Mouse (Mus musculus) neural tube, embryonic 11.5 days (tissue): ENCODE data around the gene Gzmk. TPM values are rescaled to one million over a fixed set of nuclear protein-coding genes. Genes with fewer than 3 reads are reported as not detected.

Source experiments
- ATAC-seq: fragments of 200-750 bp; cut with Nextera tagmentation; 2 replicates; pipeline ENCODE4 v1.8.0; 2017; ENCODE audit warnings: moderate number of reproducible peaks, mild to moderate bottlenecking, moderate TSS enrichment, moderate library complexity; ENCODE audit not compliant: insufficient read depth, low FRiP score, low TSS enrichment
- DNase-seq: peaks from one replicate; pipeline ENCODE4 v3.0.0-alpha.2; 2015; ENCODE audit warnings: low spot score
- H3K27ac ChIP-seq: fragments of 300-500 bp; sonication (generic); 2 replicates; pipeline ENCODE4 v1.5.1; 2014; ENCODE audit warnings: low read depth, mild to moderate bottlenecking, low read length
- H3K27me3 ChIP-seq: fragments of 300-500 bp; sonication (generic); 2 replicates; pipeline ENCODE4 v1.6.1; 2014; ENCODE audit warnings: mild to moderate bottlenecking, low read length, mixed read lengths; ENCODE audit not compliant: control insufficient read depth, insufficient read depth
- H3K36me3 ChIP-seq: fragments of 300-500 bp; sonication (generic); 2 replicates; pipeline ENCODE4 v1.6.1; 2014; ENCODE audit warnings: mild to moderate bottlenecking, low read length, moderate library complexity, mixed read lengths; ENCODE audit not compliant: control insufficient read depth, insufficient read depth
- H3K4me1 ChIP-seq: fragments of 300-500 bp; sonication (generic); 2 replicates; pipeline ENCODE4 v1.6.1; 2014; ENCODE audit warnings: low read length, mixed read lengths; ENCODE audit not compliant: control insufficient read depth, insufficient read depth
- H3K4me2 ChIP-seq: fragments of 300-500 bp; sonication (generic); 2 replicates; pipeline ENCODE4 v1.6.1; 2014; ENCODE audit warnings: low read depth, mild to moderate bottlenecking, moderate library complexity
- H3K4me3 ChIP-seq: fragments of 300-500 bp; sonication (generic); 2 replicates; pipeline ENCODE4 v1.5.1; 2014; ENCODE audit warnings: low read depth, low read length
- H3K9ac ChIP-seq: fragments of 300-500 bp; sonication (generic); 2 replicates; pipeline ENCODE4 v1.6.1; 2014; ENCODE audit warnings: mild to moderate bottlenecking, low read length
- H3K9me3 ChIP-seq: fragments of 300-500 bp; sonication (generic); 2 replicates; pipeline ENCODE4 v1.6.1; 2016; ENCODE audit warnings: low read length; ENCODE audit not compliant: control insufficient read depth
- WGBS: fragments of 180-500 bp; shearing (Covaris S2); extraction: QIAGEN DNeasy Blood & Tissue Kit; methylation state at CpG from one replicate; pipeline ENCODE4 v1.1.7; 2014; 5-methylcytosine and 5-hydroxymethylcytosine counted together
- polyA plus RNA-seq: library from polyadenylated mRNA; unstranded; fragments of >200 nt; fragmentation: Nextera tagmentation; extraction: Ambion mirVana; gene quantifications from 2 replicates; pipeline ENCODE4 v1.2.1, GENCODE M21; 2014

Gene Gzmk
- polyA plus RNA-seq, 1 experiment from 2014 or later = not detected

DNA sequence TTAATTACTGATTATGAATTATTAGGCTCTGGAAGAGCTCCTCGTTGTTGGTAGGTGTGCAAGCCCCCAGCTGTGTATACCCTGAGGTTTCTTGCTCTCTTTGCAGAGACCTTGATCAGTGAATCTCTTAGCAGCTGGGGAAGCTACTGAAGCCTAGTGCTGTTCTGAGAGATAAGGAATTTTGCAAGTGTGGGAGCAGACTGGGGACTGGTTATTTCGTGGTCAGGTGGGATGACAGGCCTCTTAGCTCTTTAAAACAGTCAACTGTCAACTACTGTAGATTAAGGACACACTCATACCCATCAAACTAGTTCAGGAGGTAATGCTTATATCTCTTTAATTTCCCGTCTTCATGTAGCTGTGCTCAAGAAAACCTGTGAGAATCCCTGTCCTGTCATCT, 13.3 kb downstream of the Gzmk start:
- Histone ChIP-seq H3K27me3 (no peaks in the 10 kb centered on the region), H3K9ac (no peak overlapping the region), H3K4me2 (no peak overlapping the region), H3K4me3 (no peak overlapping the region), H3K4me1 (0 out of 2 replicates have a peak, but pooled peaks cover 3% of the 10 kb centered on the region), H3K36me3 (no peaks in the 10 kb centered on the region), H3K27ac (no peak overlapping the region), H3K9me3 (no peaks in the 10 kb centered on the region)
- ATAC-seq (no peak), DNase-seq (no peak)
- WGBS = 74% methylated on average over 3 of the region's 3 CpGs

DNA sequence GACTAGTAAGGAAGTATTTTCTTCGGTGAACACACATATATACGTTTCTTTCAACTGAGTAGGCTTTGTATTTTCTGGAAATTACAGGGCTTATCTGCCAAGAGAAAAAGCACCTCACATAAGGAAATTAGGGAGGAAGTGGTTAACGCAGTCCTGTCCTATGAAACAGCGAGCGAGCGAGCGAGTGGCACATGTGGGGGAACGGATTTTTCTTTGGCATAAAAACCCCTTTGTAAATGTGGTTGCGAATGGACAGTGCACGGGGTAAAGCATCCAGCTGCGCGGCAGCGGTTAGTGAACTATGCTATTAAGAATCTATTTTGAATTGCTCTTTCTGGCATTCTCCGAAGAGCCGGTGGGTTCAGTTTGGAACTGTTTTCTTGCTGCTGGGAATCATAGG, 14.4 kb downstream of the Gzmk start:
- Histone ChIP-seq H3K27ac (no peak overlapping the region), H3K9ac (no peak overlapping the region), H3K4me3 (no peak overlapping the region), H3K4me2 (no peak overlapping the region), H3K36me3 (no peaks in the 10 kb centered on the region), H3K9me3 (no peaks in the 10 kb centered on the region), H3K27me3 (no peaks in the 10 kb centered on the region), H3K4me1 (0 out of 2 replicates have a peak, but pooled peaks cover 3% of the 10 kb centered on the region)
- WGBS = 73% methylated on average over 15 of the region's 15 CpGs
- ATAC-seq = no peak
- no peak for DNase-seq

DNA sequence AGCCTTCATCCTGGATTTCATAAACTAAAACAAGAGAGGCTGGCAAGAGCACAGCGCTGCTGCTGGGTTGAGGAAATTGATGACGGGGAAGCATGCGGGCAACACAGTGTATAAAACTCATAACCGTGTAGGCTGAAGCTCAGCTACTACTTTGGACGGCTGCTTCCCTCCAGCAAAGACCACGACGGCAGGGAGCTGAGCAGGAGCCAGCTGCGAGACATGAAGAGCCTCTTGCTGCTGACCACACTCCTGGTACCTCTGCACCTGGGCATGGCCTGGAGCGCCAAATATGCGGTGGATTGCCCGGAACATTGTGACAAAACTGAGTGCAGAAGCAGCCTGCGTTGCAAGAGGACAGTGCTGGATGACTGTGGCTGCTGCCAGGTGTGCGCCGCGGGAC, 16.1 kb downstream of the Gzmk start, which contains the start of gene Esm1:
Esm1 (plus strand) TSS at position 36 of the 400 bp plus-strand sequence.
- H3K4me1 ChIP-seq = 0 out of 2 replicates have a peak, but pooled peaks cover 3% of the 10 kb centered on the region
- no peak for DNase-seq
- no peaks in the 10 kb centered on the region for H3K36me3 ChIP-seq
- no peak within 1 kb of the TSS for H3K4me3 ChIP-seq
- WGBS = 55% methylated on average over 15 of the region's 15 CpGs
- no peak within 1 kb of the TSS for H3K27ac ChIP-seq
- H3K9ac ChIP-seq = no peak within 1 kb of the TSS
- no peak for ATAC-seq
- H3K4me2 ChIP-seq = no peak within 1 kb of the TSS
- H3K27me3 ChIP-seq = no peaks in the 10 kb centered on the region
- H3K9me3 ChIP-seq = no peaks in the 10 kb centered on the region

DNA sequence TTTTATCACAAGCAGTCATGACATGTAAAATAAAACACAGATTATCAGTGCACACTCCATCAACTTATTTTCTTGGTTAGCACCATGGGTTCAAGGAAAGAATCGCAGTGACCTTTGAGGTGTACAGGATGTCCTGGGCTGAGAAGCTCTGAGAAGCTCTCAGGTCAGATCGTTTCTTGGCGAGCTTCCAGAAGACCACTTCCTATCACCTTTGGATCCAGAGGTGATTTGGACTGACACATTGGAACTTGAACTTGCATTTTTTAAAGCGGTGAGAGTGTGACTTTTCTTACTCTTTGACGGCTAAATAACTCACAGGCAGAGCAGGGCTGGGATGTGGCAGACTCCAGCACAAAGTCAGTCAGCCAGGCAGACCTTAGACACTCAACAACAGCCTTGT, 20.4 kb downstream of the Gzmk start:
- H3K9ac ChIP-seq = no peak overlapping the region
- H3K27me3 ChIP-seq = no peaks in the 10 kb centered on the region
- H3K9me3 ChIP-seq = no peaks in the 10 kb centered on the region
- H3K36me3 ChIP-seq = no peaks in the 10 kb centered on the region
- no peak for ATAC-seq
- H3K4me1 ChIP-seq = 0 out of 2 replicates have a peak, but pooled peaks cover 3% of the 10 kb centered on the region
- WGBS = 94% methylated on average over 5 of the region's 5 CpGs
- no peak for DNase-seq
- no peak overlapping the region for H3K4me2 ChIP-seq
- H3K27ac ChIP-seq = no peak overlapping the region
- no peak overlapping the region for H3K4me3 ChIP-seq

DNA sequence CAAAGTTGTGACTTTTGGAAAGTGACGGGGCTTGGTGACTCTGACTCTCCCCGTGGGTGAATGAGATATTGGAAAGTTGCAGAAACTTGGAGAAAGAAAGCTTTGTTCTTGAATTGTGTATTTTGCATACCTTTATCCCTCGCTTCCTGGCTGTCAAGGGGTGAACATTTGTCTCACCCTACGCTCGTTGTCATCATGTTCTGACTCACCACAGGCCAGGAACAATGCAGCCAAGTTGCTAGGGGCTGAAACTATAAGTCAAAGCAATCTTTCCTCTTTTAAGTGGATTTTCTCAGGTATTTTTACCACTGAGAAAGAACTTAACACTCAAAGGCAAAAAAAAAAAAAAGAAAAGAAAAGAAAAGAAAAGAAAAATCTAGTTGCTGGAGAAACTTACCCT, 22.6 kb downstream of the Gzmk start:
- WGBS = 68% methylated on average over 5 of the region's 5 CpGs
- Histone ChIP-seq H3K4me2 (no peak overlapping the region), H3K36me3 (no peaks in the 10 kb centered on the region), H3K27me3 (no peaks in the 10 kb centered on the region), H3K4me3 (no peak overlapping the region), H3K9ac (no peak overlapping the region), H3K4me1 (no peaks in the 10 kb centered on the region), H3K9me3 (no peaks in the 10 kb centered on the region), H3K27ac (no peak overlapping the region)
- DNase-seq (no peak), ATAC-seq (no peak)

DNA sequence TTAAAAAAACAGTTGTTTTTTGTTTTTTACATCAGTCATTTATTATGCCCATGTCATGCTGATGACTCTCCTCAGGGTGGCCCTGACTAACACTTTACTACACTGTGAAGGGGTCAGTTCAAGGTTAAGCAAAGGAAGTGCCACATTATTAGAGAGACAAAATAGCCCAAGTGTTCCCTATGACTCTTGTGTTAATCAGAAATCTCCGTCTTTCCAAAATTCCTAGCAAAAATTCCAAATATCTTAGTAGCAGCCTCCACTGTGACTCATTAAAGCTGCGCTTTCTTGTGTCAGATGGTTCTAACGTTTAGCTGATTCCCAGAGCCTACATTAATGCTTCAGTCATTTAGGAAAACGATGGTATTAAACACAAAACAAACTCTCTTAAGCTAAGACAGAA, 23.5 kb downstream of the Gzmk start:
- Histone ChIP-seq H3K4me1 (no peaks in the 10 kb centered on the region), H3K36me3 (no peaks in the 10 kb centered on the region), H3K27me3 (no peaks in the 10 kb centered on the region), H3K27ac (no peak overlapping the region), H3K9ac (no peak overlapping the region), H3K4me2 (no peak overlapping the region), H3K9me3 (no peaks in the 10 kb centered on the region), H3K4me3 (no peak overlapping the region)
- 69% methylated on average over 4 of the region's 4 CpGs for WGBS
- no peak for ATAC-seq
- DNase-seq = no peak

DNA sequence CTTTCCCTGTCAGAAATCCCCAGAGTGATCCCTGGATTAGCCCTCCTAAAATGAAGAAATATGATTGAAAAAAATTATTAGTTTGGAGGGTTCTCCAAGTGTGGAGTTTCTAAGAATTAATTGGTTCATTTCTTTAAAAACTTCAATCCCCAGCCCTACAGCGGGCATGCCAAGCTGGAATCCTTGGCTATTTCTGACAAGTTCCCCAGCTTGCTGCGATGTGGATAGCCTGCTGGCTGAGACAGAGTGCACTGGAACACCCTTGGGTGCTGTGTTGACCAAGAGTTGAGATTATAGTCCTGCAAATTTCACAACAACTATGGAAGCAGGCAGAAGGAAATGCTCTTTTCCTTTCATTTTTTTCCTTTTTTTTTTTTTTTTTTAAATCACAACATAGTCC, 24.1 kb downstream of the Gzmk start:
- Histone ChIP-seq H3K4me3 (no peak overlapping the region), H3K27ac (no peak overlapping the region), H3K4me1 (no peaks in the 10 kb centered on the region), H3K4me2 (no peak overlapping the region), H3K9me3 (no peaks in the 10 kb centered on the region), H3K36me3 (no peaks in the 10 kb centered on the region), H3K27me3 (no peaks in the 10 kb centered on the region), H3K9ac (no peak overlapping the region)
- 93% methylated on average over 2 of the region's 2 CpGs for WGBS
- ATAC-seq = no peak
- no peak for DNase-seq

DNA sequence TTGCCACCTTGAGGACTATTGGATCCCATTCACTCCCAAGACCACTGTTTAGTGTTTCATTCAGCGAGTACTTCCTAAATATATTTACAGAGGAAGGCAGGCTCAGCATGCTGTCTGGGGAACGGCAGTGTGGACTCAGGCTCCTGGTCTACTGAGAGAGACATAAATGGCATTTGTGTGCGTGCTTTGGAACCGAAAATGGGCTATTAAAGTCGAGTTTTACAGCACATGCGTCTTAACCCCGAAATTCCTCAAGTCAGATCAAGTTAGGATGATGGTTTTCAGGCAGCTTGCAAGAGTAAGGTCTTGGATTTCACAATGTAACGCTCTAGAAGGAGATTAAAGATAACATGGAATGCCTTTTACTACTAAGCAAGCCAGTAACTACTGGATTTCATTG, 25.0 kb downstream of the Gzmk start:
- no peak overlapping the region for H3K9ac ChIP-seq
- DNase-seq = no peak
- 70% methylated on average over 8 of the region's 8 CpGs for WGBS
- no peaks in the 10 kb centered on the region for H3K36me3 ChIP-seq
- no peaks in the 10 kb centered on the region for H3K9me3 ChIP-seq
- H3K4me3 ChIP-seq = no peak overlapping the region
- H3K27ac ChIP-seq = no peak overlapping the region
- no peaks in the 10 kb centered on the region for H3K4me1 ChIP-seq
- ATAC-seq = no peak
- no peak overlapping the region for H3K4me2 ChIP-seq
- no peaks in the 10 kb centered on the region for H3K27me3 ChIP-seq

DNA sequence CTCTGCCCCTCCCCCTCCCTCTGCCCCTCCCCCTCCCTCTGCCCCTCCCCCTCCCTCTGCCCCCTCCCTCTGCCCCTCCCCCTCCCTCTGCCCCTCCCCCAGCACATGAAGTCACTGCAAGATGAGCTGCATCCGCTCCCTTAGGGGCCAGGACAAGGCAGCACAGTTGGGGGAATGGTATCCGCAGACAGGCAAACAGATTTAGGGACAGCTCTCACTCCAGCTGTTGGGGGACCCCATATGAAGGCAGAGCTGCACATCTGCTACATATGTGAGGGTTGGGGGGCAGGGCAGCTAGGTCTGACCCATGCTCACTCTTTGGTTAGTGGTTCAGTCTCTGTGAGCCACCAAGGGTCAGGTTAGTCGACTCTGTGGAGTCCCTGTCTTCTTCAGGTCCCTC, 26.4 kb downstream of the Gzmk start:
- WGBS = 54% methylated on average over 3 of the region's 3 CpGs
- Histone ChIP-seq H3K9me3 (no peaks in the 10 kb centered on the region), H3K9ac (no peak overlapping the region), H3K4me3 (no peak overlapping the region), H3K36me3 (no peaks in the 10 kb centered on the region), H3K27me3 (no peaks in the 10 kb centered on the region), H3K4me1 (no peaks in the 10 kb centered on the region), H3K4me2 (no peak overlapping the region), H3K27ac (no peak overlapping the region)
- no peak for ATAC-seq
- no peak for DNase-seq
